ENCODE assay signal across 30 mouse cellular contexts in the genomic region with DNA sequence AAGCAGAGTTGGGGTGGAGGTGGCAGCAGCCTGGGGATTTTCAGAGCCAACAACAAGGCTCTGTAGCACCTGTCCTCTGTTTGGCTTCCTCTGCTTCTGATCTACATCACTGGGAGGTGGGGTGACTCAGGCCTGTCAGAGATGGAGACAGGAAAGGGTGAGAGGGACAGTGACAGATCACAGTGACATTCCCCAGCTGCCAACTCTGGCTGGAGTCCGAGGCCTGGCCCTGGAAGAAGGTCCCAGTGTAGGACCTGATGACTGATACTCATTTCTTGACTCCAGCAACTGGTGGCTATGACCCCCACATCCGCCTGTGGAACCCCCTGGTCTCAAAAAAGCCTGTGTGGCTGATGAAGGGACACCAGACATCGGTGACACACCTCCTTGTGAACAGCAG. TPM values are rescaled to one million over a fixed set of nuclear protein-coding genes. Genes with fewer than 3 reads are reported as not detected.
DNase-seq lines count a peak whose midpoint lies in the region; ATAC-seq lines count a peak whose summit lies in the region.
"Had no signal": no experiment of that assay in that cellular context is flagged by ENCODE, and none has a peak within 500 bp of the region (broad histone marks: within the 10 kb centered on the region; RNA-seq: fewer than 3 reads in every experiment).

No protein-coding gene starts in this region.

- WGBS in heart, embryonic 16.5 days: 28% methylated on average over 3 of the region's 3 CpGs

- no peaks in the 10 kb centered on the region for H3K27me3 ChIP-seq in heart, embryonic 16.5 days (ENCODE audit: control insufficient read depth, insufficient read depth, low read length)
- H3K27me3 ChIP-seq: embryonic facial prominence, embryonic 13.5 days; hindbrain, embryonic 13.5 days; limb, embryonic 12.5 days; liver, embryonic 15.5 days; lung, embryonic 15.5 days; midbrain, embryonic 13.5 days; neural tube, embryonic 13.5 days; stomach, embryonic 15.5 days had no signal

- no peak overlapping the region for H3K4me2 ChIP-seq in heart, embryonic 16.5 days (ENCODE audit: low read depth, low read length)
- H3K4me2 ChIP-seq: embryonic facial prominence, embryonic 13.5 days; heart, embryonic 11.5 days; hindbrain, embryonic 13.5 days; limb, embryonic 12.5 days; liver, embryonic 15.5 days; lung, embryonic 15.5 days; midbrain, embryonic 13.5 days; neural tube, embryonic 13.5 days; stomach, embryonic 15.5 days had no signal

- peak; percentile 35 for DNase-seq in cerebellum, adult 11-12 months
- no peak for DNase-seq in cerebellum, postnatal 14 days
- DNase-seq in heart, adult 8-10 months (ENCODE audit: low spot score): no peak
- DNase-seq in lung, postnatal 14 days: peak; percentile 5
- DNase-seq in lung, adult 18-20 months: no peak
- DNase-seq in brain, adult 2 months (ENCODE audit: low read depth, low spot score): peak; percentile 42
- no peak for DNase-seq in ovary, postnatal 14 days (ENCODE audit: low spot score)
- DNase-seq: cerebellum, adult 9-10 months; heart, postnatal 14 days; kidney, adult 9 months; kidney, postnatal 25 days; thymus, postnatal 14 days had no signal

- no peak overlapping the region for H3K9ac ChIP-seq in heart, embryonic 16.5 days (ENCODE audit: low read length)
- H3K9ac ChIP-seq: embryonic facial prominence, embryonic 13.5 days; hindbrain, embryonic 13.5 days; limb, embryonic 12.5 days; liver, embryonic 15.5 days; lung, embryonic 15.5 days; midbrain, embryonic 13.5 days; neural tube, embryonic 13.5 days; stomach, embryonic 15.5 days had no signal

- 0 out of 2 replicates have a peak, but pooled peaks have one; percentile 39 for ATAC-seq in heart, embryonic 16.5 days (replicated peaks; ENCODE audit: extremely low read depth, insufficient read depth, low FRiP score)
- ATAC-seq: forebrain, embryonic 16.5 days; intestine, postnatal 0 days; midbrain, embryonic 13.5 days had no signal

- H3K9me3 ChIP-seq in heart, embryonic 16.5 days (replicated peaks; ENCODE audit: control insufficient read depth, low read length): no peaks in the 10 kb centered on the region
- H3K9me3 ChIP-seq: embryonic facial prominence, embryonic 13.5 days; forebrain, embryonic 10.5 days; hindbrain, embryonic 13.5 days; limb, embryonic 12.5 days; liver, embryonic 15.5 days; lung, embryonic 15.5 days; midbrain, embryonic 13.5 days; neural tube, embryonic 13.5 days; stomach, embryonic 15.5 days had no signal

- H3K36me3 ChIP-seq in heart, embryonic 16.5 days (ENCODE audit: control insufficient read depth, insufficient read depth): no peaks in the 10 kb centered on the region
- H3K36me3 ChIP-seq: embryonic facial prominence, embryonic 13.5 days; forebrain, embryonic 10.5 days; hindbrain, embryonic 13.5 days; limb, embryonic 12.5 days; liver, embryonic 15.5 days; lung, embryonic 15.5 days; midbrain, embryonic 13.5 days; neural tube, embryonic 13.5 days; stomach, embryonic 15.5 days had no signal

- no peak overlapping the region for H3K4me3 ChIP-seq in heart, embryonic 16.5 days (ENCODE audit: low read length)
- H3K4me3 ChIP-seq: embryonic facial prominence, embryonic 13.5 days; forebrain, embryonic 10.5 days; hindbrain, embryonic 13.5 days; layer of hippocampus, adult 2 months; left cerebral cortex, adult 2 months; limb, embryonic 12.5 days; liver, embryonic 15.5 days; lung, embryonic 15.5 days; midbrain, embryonic 13.5 days; neural tube, embryonic 13.5 days; stomach, embryonic 15.5 days had no signal

- H3K4me1 ChIP-seq in heart, embryonic 16.5 days (ENCODE audit: control insufficient read depth, insufficient read depth, low read length): peaks cover 8% of the 10 kb centered on the region
- H3K4me1 ChIP-seq: embryonic facial prominence, embryonic 13.5 days; hindbrain, embryonic 13.5 days; limb, embryonic 12.5 days; liver, embryonic 15.5 days; lung, embryonic 15.5 days; midbrain, embryonic 13.5 days; neural tube, embryonic 13.5 days; stomach, embryonic 15.5 days had no signal

- H3K27ac ChIP-seq in heart, embryonic 16.5 days (ENCODE audit: low read length): no peak overlapping the region
- H3K27ac ChIP-seq: embryonic facial prominence, embryonic 13.5 days; forebrain, embryonic 10.5 days; hindbrain, embryonic 13.5 days; layer of hippocampus, adult 2 months; left cerebral cortex, adult 2 months; limb, embryonic 12.5 days; liver, embryonic 15.5 days; lung, embryonic 15.5 days; macrophage; midbrain, embryonic 13.5 days; neural tube, embryonic 13.5 days; stomach, embryonic 15.5 days had no signal

RNA-seq across cellular contexts. Expression of a gene that starts 30.2 kb away (rescaled TPM):
- polyA plus RNA-seq in heart, embryonic 16.5 days (2015; fragmentation: Nextera tagmentation; extraction: Ambion mirVana): 0.14 TPM in 1 of 2 replicates, not detected in the other
- not detected for total RNA-seq in heart, adult 8-10 months (2022)
- total RNA-seq: common myeloid progenitor, adult 5-6 weeks; heart, postnatal 14 days; liver, adult 2 months had no signal
- polyA plus RNA-seq: embryonic facial prominence, embryonic 13.5 days; forebrain, embryonic 10.5 days; heart, embryonic 11.5 days; hindbrain, embryonic 13.5 days; liver, adult 2 months; lung, embryonic 15.5 days; macrophage; midbrain, embryonic 13.5 days; neural tube, embryonic 13.5 days had no signal

Comparison
In these comparisons a context has a peak if more than half of its experiments do, and no peak if none do; other contexts are left out.
1. DNase-seq: peak in cerebellum, adult 11-12 months (single experiment), lung, postnatal 14 days (single experiment) and brain, adult 2 months (single experiment); none in cerebellum, postnatal 14 days (0 of 2), heart, adult 8-10 months (single experiment), lung, adult 18-20 months (0 of 2) and ovary, postnatal 14 days (single experiment).